Mouse (Mus musculus) heart, embryonic 16.5 days (tissue): ENCODE measurements at regions not wholly inside any gene's neighbourhood (a gene's known extent, or its start where the extent isn't known, plus 50 kb on each side); places are given as distances from the start of the nearest gene placed in this dataset.

Source experiments
- ATAC-seq: fragments of 200-750 bp; cut with Nextera tagmentation; replicated peaks from 2 replicates; pipeline ENCODE4 v1.8.0; 2017; ENCODE audit warnings: moderate number of reproducible peaks; ENCODE audit not compliant: insufficient read depth, low FRiP score; ENCODE audit errors: extremely low read depth
- H3K27ac ChIP-seq: fragments of 300-500 bp; sonication (generic); 2 replicates; pipeline ENCODE4 v1.5.1; 2014; ENCODE audit warnings: mild to moderate bottlenecking, low read length, control low read depth, moderate library complexity
- H3K27me3 ChIP-seq: fragments of 300-500 bp; sonication (generic); 2 replicates; pipeline ENCODE4 v1.6.1; 2014; ENCODE audit warnings: low read length, mixed read lengths; ENCODE audit not compliant: control insufficient read depth, insufficient read depth
- H3K36me3 ChIP-seq: fragments of 300-500 bp; sonication (generic); 2 replicates; pipeline ENCODE4 v1.6.1; 2014; ENCODE audit not compliant: control insufficient read depth, insufficient read depth
- H3K4me1 ChIP-seq: fragments of 300-500 bp; sonication (generic); 2 replicates; pipeline ENCODE4 v1.6.1; 2014; ENCODE audit warnings: low read length, mixed read lengths; ENCODE audit not compliant: control insufficient read depth, insufficient read depth
- H3K4me2 ChIP-seq: fragments of 300-500 bp; sonication (generic); 2 replicates; pipeline ENCODE4 v1.6.1; 2014; ENCODE audit warnings: low read depth, mild to moderate bottlenecking, control low read depth, low read length
- H3K4me3 ChIP-seq: fragments of 300-500 bp; sonication (generic); 2 replicates; pipeline ENCODE4 v1.5.1; 2014; ENCODE audit warnings: mild to moderate bottlenecking, control low read depth, low read length
- H3K9ac ChIP-seq: fragments of 300-500 bp; sonication (generic); 2 replicates; pipeline ENCODE4 v1.6.1; 2014; ENCODE audit warnings: low read length, control low read depth
- H3K9me3 ChIP-seq: fragments of 300-500 bp; sonication (generic); replicated peaks from 2 replicates; pipeline ENCODE4 v1.6.1; 2016; ENCODE audit warnings: low read length; ENCODE audit not compliant: control insufficient read depth
- WGBS: fragments of 180-500 bp; shearing (Covaris S2); extraction: QIAGEN DNeasy Blood & Tissue Kit; methylation state at CpG from one replicate; pipeline ENCODE4 v1.1.7; 2014; 5-methylcytosine and 5-hydroxymethylcytosine counted together

DNA sequence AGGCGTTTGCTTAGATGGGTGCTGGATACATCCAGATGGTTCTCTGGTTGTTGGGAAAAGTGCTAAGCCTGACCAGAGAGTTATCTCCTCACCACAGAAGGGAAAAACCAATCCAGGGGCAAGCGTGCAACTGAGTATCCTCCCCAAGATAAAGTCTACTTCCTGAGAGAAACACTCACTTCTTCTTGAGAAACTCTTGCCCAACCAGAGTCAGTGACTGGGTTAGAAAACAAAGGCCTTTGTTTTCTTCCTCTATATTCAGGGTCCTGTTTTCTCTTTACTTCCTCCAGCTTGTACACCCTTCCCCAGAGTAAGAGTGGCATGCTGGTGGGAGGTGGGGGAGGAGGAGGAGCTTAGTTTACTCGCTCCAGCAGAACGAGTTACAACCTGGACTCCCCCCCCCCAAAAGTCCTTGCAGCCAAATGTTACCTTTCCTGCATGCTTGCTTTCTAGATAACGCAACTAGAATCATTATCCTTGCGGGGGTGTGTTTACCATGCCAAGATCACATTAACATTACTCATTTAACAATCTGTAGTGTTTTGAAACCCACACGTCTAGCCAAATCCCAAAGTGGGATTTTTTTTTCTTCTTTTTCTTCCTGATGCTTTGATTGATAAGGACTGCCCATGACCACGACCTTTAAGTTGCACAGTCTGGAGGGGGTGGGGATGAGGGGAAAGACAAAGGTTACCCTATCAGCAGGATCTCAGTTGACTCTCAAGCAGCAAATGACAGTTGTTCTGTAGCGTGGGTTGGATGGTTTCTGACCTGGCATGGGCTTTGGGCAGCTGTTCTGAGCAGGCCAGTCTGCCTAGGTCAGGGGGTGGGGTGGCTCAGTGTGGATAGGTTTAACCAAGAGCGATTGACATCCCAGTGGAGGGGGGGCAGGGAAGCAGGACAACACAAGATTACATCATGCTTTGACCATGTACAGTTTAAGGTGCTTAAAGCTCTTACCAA is 147.4 kb upstream of the Ado start:
- H3K4me1 ChIP-seq, result peaks cover 6% of the 10 kb centered on the region; the same call in 1 of the 2 replicates
- H3K9me3 ChIP-seq, result no peaks in the 10 kb centered on the region
- H3K27me3 ChIP-seq, result no peaks in the 10 kb centered on the region
- no peak for ATAC-seq
- no peak overlapping the region for H3K4me3 ChIP-seq
- H3K4me2 ChIP-seq, result no peak overlapping the region
- no peak overlapping the region for H3K9ac ChIP-seq
- no peak overlapping the region for H3K27ac ChIP-seq
- H3K36me3 ChIP-seq, result no peaks in the 10 kb centered on the region
- WGBS, result 50% methylated on average over 10 of the region's 10 CpGs

GRCm38 (mm10) chr10:67694751-67695150 is 146.0 kb upstream of the Ado start:
- WGBS, result 84% methylated on average over 4 of the region's 4 CpGs
- Histone ChIP-seq H3K4me1 (peaks cover 6% of the 10 kb centered on the region; the same call in 1 of the 2 replicates), H3K9me3 (no peaks in the 10 kb centered on the region), H3K27ac (no peak overlapping the region), H3K4me2 (no peak overlapping the region), H3K4me3 (no peak overlapping the region), H3K9ac (no peak overlapping the region), H3K36me3 (no peaks in the 10 kb centered on the region), H3K27me3 (no peaks in the 10 kb centered on the region)
- ATAC-seq, result no peak

DNA sequence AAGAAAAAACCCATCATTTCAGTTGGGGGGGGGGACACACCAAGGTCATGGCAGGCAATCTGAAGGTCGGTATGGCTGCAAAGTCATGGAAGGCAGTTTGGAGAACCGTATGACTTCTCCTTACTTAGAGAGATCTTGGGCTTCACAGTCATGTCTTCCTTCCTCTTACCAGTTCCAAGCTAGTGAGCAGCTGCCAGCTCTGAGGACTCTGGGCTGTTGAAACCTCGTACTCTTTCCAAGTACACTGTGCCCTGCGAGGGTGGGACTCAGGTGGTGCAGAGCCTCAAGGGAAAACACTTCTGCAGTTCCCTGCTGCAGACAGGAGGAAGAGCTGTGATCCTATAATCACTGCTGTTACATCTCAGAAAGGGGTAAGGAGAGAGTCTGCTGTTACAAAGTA is 144.8 kb upstream of the Ado start:
- no peak for ATAC-seq
- H3K36me3 ChIP-seq, result no peaks in the 10 kb centered on the region
- no peaks in the 10 kb centered on the region for H3K27me3 ChIP-seq
- no peak overlapping the region for H3K4me3 ChIP-seq
- no peak overlapping the region for H3K27ac ChIP-seq
- H3K9ac ChIP-seq, result no peak overlapping the region
- H3K4me2 ChIP-seq, result no peak overlapping the region
- H3K9me3 ChIP-seq, result no peaks in the 10 kb centered on the region
- peaks cover 6% of the 10 kb centered on the region; the same call in 1 of the 2 replicates for H3K4me1 ChIP-seq
- WGBS, result 65% methylated on average over 4 of the region's 4 CpGs

- H3K4me3 ChIP-seq, result no peak overlapping the region
- ATAC-seq, result no peak
- H3K4me2 ChIP-seq, result no peak overlapping the region
- H3K27me3 ChIP-seq, result no peaks in the 10 kb centered on the region
- no peaks in the 10 kb centered on the region for H3K9me3 ChIP-seq
- 84% methylated on average over 15 of the region's 15 CpGs for WGBS
- H3K36me3 ChIP-seq, result no peaks in the 10 kb centered on the region
- H3K27ac ChIP-seq, result no peak overlapping the region
- H3K9ac ChIP-seq, result no peak overlapping the region
- H3K4me1 ChIP-seq, result no peaks in the 10 kb centered on the region
Measured at GRCm38 (mm10) chr10:67689944-67690670, 141.4 kb upstream of the Ado start.

DNA sequence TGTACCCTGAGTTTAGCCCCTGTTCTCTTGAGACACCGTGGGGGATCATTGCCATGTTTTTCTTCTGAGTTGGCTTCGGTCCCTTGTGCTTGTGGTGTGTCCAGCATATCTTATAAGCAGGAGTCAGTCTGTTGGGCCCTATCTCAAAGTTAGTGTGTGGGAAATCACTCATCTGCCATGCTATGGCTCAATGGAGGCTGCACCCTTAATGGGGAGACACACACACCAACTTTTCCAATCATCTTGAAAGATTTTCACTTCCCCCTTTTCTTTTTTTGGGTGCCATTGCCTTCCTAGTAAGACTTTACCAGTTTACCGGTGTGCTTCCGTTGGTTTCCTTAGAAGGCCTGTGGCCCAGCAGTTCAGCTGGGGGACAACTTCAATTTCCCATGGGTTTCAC is 130.6 kb upstream of the Ado start:
- no peaks in the 10 kb centered on the region for H3K36me3 ChIP-seq
- no peaks in the 10 kb centered on the region for H3K27me3 ChIP-seq
- WGBS, result 83% methylated on average over 4 of the region's 4 CpGs
- no peaks in the 10 kb centered on the region for H3K9me3 ChIP-seq
- no peak overlapping the region for H3K9ac ChIP-seq
- H3K4me2 ChIP-seq, result no peak overlapping the region
- H3K27ac ChIP-seq, result no peak overlapping the region
- no peak for ATAC-seq
- H3K4me3 ChIP-seq, result no peak overlapping the region
- no peaks in the 10 kb centered on the region for H3K4me1 ChIP-seq

DNA sequence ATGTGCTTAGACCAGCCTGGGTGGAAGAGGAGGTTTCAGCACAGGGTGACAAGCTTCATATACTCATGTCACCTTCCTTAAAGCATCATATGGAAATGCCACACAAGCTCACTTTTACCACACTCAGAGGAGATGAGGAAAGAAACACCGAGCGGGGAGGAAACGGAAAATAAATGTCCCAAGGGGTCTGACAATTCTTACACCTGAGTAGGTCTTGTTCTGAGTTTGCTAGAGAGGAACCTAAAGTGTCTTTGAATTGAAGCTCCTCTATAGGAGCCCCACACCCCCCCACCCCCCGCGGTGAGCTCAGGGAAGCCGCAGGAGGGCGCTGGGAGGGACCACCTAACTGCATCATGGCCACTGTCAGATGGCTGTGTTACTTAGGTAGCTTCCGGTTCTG is 124.7 kb upstream of the Ado start:
- 82% methylated on average over 8 of the region's 8 CpGs for WGBS
- Histone ChIP-seq H3K9me3 (no peaks in the 10 kb centered on the region; the same call in 1 of the 2 replicates), H3K27me3 (no peaks in the 10 kb centered on the region), H3K27ac (no peak overlapping the region), H3K4me3 (no peak overlapping the region), H3K9ac (no peak overlapping the region), H3K36me3 (no peaks in the 10 kb centered on the region), H3K4me1 (peaks cover 11% of the 10 kb centered on the region), H3K4me2 (no peak overlapping the region)
- ATAC-seq, result no peak

DNA sequence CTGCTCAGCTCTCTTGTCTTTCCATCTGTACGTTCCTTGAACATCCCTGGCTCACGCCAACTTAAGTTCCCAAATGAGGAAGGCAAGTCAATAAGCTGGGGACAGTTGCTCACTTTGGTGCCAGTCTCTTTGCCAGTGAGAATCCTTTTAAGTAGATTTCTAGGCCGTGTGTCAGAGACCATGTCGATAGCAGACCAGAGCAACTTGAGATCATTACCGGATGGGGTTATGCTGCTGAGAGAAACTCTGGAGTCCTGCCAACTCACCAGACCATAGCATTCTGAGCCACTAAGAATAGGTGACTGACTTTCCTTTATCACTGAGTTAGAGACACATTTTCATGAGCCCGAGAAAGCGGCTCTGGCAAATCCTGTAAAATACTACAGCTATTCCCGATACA is 123.5 kb upstream of the Ado start:
- no peaks in the 10 kb centered on the region for H3K36me3 ChIP-seq
- ATAC-seq, result 0 out of 2 replicates have a peak, but pooled peaks have one; percentile 69
- WGBS, result 25% methylated on average over 8 of the region's 8 CpGs
- H3K27ac ChIP-seq, result peak overlapping the region; percentile 66
- no peaks in the 10 kb centered on the region for H3K27me3 ChIP-seq
- H3K4me2 ChIP-seq, result peak overlapping the region; percentile 56
- peak overlapping the region; percentile 26 for H3K4me3 ChIP-seq
- H3K4me1 ChIP-seq, result peaks cover 11% of the 10 kb centered on the region
- H3K9me3 ChIP-seq, result no peaks in the 10 kb centered on the region; the same call in 1 of the 2 replicates
- peak overlapping the region; percentile 34; the same call in 1 of the 2 replicates for H3K9ac ChIP-seq

GRCm38 (mm10) chr10:67669066-67669465 is 120.3 kb upstream of the Ado start:
- Histone ChIP-seq H3K4me3 (no peak overlapping the region), H3K4me2 (no peak overlapping the region), H3K27ac (no peak overlapping the region), H3K27me3 (no peaks in the 10 kb centered on the region), H3K9me3 (no peaks in the 10 kb centered on the region; the same call in 1 of the 2 replicates), H3K36me3 (no peaks in the 10 kb centered on the region), H3K9ac (no peak overlapping the region), H3K4me1 (peaks cover 11% of the 10 kb centered on the region)
- ATAC-seq, result no peak
- 80% methylated on average over 2 of the region's 2 CpGs for WGBS

GRCm38 (mm10) chr10:67663028-67663427 is 114.3 kb upstream of the Ado start:
- Histone ChIP-seq H3K4me2 (no peak overlapping the region), H3K4me1 (no peaks in the 10 kb centered on the region), H3K27me3 (no peaks in the 10 kb centered on the region), H3K4me3 (no peak overlapping the region), H3K36me3 (no peaks in the 10 kb centered on the region), H3K9ac (no peak overlapping the region), H3K9me3 (no peaks in the 10 kb centered on the region), H3K27ac (no peak overlapping the region)
- ATAC-seq, result no peak
- 55% methylated on average over 3 of the region's 3 CpGs for WGBS
